Mouse (Mus musculus) spleen, adult 2 months (tissue): Measurements from ENCODE around the gene Snd1. TPM values are rescaled to one million over a fixed set of nuclear protein-coding genes. Genes with fewer than 3 reads are reported as not detected.

Source experiments
- DNase-seq, 2 experiments: peaks; one replicate each; pipeline versions ENCODE4 v3.0.0 to v3.0.0-alpha.2; 2012 to 2021; ENCODE audit warnings: low spot score in 2 of 2, low read depth in 1 of 2
- H3K27ac ChIP-seq: fragments of 200-500 bp; 2 replicates; pipeline ENCODE4 v1.5.1; 2012; ENCODE audit warnings: low read length, inconsistent platforms; ENCODE audit not compliant: insufficient read depth
- H3K27me3 ChIP-seq: fragments of 200-500 bp; 2 replicates; pipeline ENCODE4 v1.6.1; 2012; ENCODE audit warnings: mild to moderate bottlenecking, moderate library complexity, low read length, inconsistent platforms; ENCODE audit not compliant: control insufficient read depth, insufficient read depth
- H3K36me3 ChIP-seq: fragments of 200-500 bp; 2 replicates; pipeline ENCODE4 v1.6.1; 2012; ENCODE audit warnings: mild to moderate bottlenecking, low read length, inconsistent platforms; ENCODE audit not compliant: control insufficient read depth, insufficient read depth
- H3K4me1 ChIP-seq: fragments of 200-500 bp; 2 replicates; pipeline ENCODE4 v1.6.1; 2011; ENCODE audit warnings: inconsistent platforms; ENCODE audit not compliant: control insufficient read depth, insufficient read depth, insufficient read length
- H3K4me3 ChIP-seq: fragments of 200-500 bp; 2 replicates; pipeline ENCODE4 v1.5.1; 2011; ENCODE audit warnings: mild to moderate bottlenecking, inconsistent platforms; ENCODE audit not compliant: insufficient read depth, insufficient read length; ENCODE audit errors: extremely low read depth
- CTCF ChIP-seq: fragments of 200-500 bp; IDR thresholded peaks from 2 replicates; pipeline ENCODE4 v1.5.1; 2011; ENCODE audit warnings: mild to moderate bottlenecking, inconsistent platforms; ENCODE audit not compliant: insufficient read depth, insufficient read length, insufficient replicate concordance; ENCODE audit errors: extremely low read depth
- POLR2A ChIP-seq: fragments of 200-500 bp; IDR thresholded peaks from 2 replicates; pipeline ENCODE4 v1.6.1; 2011; ENCODE audit warnings: low read depth, low read length, inconsistent platforms
- WGBS: fragments of 180-500 bp; shearing (Covaris S2); methylation state at CpG from one replicate; pipeline ENCODE4 v1.1.7; 2018; 5-methylcytosine and 5-hydroxymethylcytosine counted together
- polyA plus RNA-seq: library from polyadenylated mRNA; depleted of rRNA; stranded (reverse); fragments of >200 nt; gene quantifications from 2 replicates; pipeline ENCODE4 v1.2.3, GENCODE M21; 2012

Snd1 gene
- polyA plus RNA-seq, 1 experiment = 55.0 TPM

- peaks cover 3% of the 10 kb centered on the region; the same call in 1 of the 2 replicates for H3K36me3 ChIP-seq
- H3K4me1 ChIP-seq = no peaks in the 10 kb centered on the region
- DNase-seq = no peak
- H3K4me3 ChIP-seq = no peak overlapping the region
- WGBS = 91% methylated on average over 3 of the region's 3 CpGs
- no peaks in the 10 kb centered on the region for H3K27me3 ChIP-seq
- no peak overlapping the region for H3K27ac ChIP-seq
- no peak for TF ChIP-seq CTCF
- TF ChIP-seq POLR2A = no peak
Observed at GRCm38 (mm10) chr6:28664716-28665115, 189.8 kb downstream of the Snd1 start.

- Histone ChIP-seq H3K27ac (no peak overlapping the region), H3K27me3 (no peaks in the 10 kb centered on the region), H3K36me3 (peaks cover 2% of the 10 kb centered on the region), H3K4me1 (no peaks in the 10 kb centered on the region), H3K4me3 (no peak overlapping the region)
- no peak for DNase-seq
- 95% methylated on average over 1 of the region's 1 CpGs for WGBS
- TF ChIP-seq CTCF (no peak), POLR2A (no peak)
Observed at GRCm38 (mm10) chr6:28667586-28667985, 192.6 kb downstream of the Snd1 start.

DNA sequence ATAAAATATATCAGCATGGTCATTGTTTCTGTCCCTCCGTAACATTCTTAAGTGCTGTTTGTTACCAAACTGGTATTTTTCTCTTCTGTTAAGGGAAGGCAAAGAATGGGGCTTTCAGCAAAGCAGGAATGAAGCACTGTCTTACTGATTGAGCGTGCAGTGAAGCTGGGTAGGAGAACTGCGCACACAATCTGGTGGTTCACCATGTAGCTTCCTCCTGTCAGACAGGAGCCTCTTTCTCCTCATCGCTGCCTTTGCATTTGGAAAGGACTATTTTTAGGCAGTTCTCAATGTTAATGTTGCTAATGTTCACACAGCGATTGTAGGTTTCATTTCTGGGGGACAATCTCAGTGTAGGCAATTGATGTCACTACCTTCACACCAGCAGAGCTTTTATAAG lies 194.3 kb downstream of the Snd1 start:
- no peak for DNase-seq
- 95% methylated on average over 5 of the region's 5 CpGs for WGBS
- TF ChIP-seq CTCF (no peak), POLR2A (no peak)
- Histone ChIP-seq H3K4me3 (no peak overlapping the region), H3K4me1 (no peaks in the 10 kb centered on the region), H3K27me3 (no peaks in the 10 kb centered on the region), H3K27ac (no peak overlapping the region), H3K36me3 (peaks cover 2% of the 10 kb centered on the region)

- DNase-seq = no peak
- 88% methylated on average over 1 of the region's 1 CpGs for WGBS
- Histone ChIP-seq H3K27me3 (no peaks in the 10 kb centered on the region), H3K4me3 (no peak overlapping the region), H3K27ac (no peak overlapping the region), H3K36me3 (peaks cover 2% of the 10 kb centered on the region), H3K4me1 (no peaks in the 10 kb centered on the region)
- TF ChIP-seq POLR2A (no peak), CTCF (no peak)
Observed at GRCm38 (mm10) chr6:28672388-28672787, 197.4 kb downstream of the Snd1 start.

- Histone ChIP-seq H3K27ac (no peak overlapping the region), H3K36me3 (no peaks in the 10 kb centered on the region; the same call in 1 of the 2 replicates), H3K27me3 (no peaks in the 10 kb centered on the region), H3K4me3 (no peak overlapping the region), H3K4me1 (no peaks in the 10 kb centered on the region)
- WGBS = 100% methylated on average over 1 of the region's 1 CpGs
- TF ChIP-seq CTCF = no peak
- TF ChIP-seq POLR2A = no peak
- DNase-seq = no peak
Observed at GRCm38 (mm10) chr6:28674686-28675085, 199.7 kb downstream of the Snd1 start.

GRCm38 (mm10) chr6:28678896-28679295 lies 204.0 kb downstream of the Snd1 start:
- WGBS = 91% methylated on average over 1 of the region's 1 CpGs
- Histone ChIP-seq H3K27ac (no peak overlapping the region), H3K4me3 (no peak overlapping the region), H3K27me3 (no peaks in the 10 kb centered on the region), H3K36me3 (no peaks in the 10 kb centered on the region), H3K4me1 (no peaks in the 10 kb centered on the region)
- no peak for DNase-seq
- TF ChIP-seq CTCF (no peak), POLR2A (no peak)

GRCm38 (mm10) chr6:28680537-28680936 lies 205.6 kb downstream of the Snd1 start:
- no peak for TF ChIP-seq CTCF
- TF ChIP-seq POLR2A = no peak
- H3K36me3 ChIP-seq = no peaks in the 10 kb centered on the region
- no peak for DNase-seq
- 89% methylated on average over 4 of the region's 4 CpGs for WGBS
- H3K27me3 ChIP-seq = no peaks in the 10 kb centered on the region
- H3K4me1 ChIP-seq = no peaks in the 10 kb centered on the region
- H3K4me3 ChIP-seq = no peak overlapping the region
- no peak overlapping the region for H3K27ac ChIP-seq
